Mouse (Mus musculus): Measurements from ENCODE around the gene Cngb1. TPM values are rescaled to one million over a fixed set of nuclear protein-coding genes. Genes with fewer than 3 reads are reported as not detected.
A peak's percentile ranks its signal among the peaks of the same experiment; 100 is the strongest.

The Cngb1 gene
- polyA plus RNA-seq, 1 experiment from 2014 or later: 0.29 TPM

- no peak overlapping the region for H3K4me2 ChIP-seq (ENCODE audit: low read depth, low read length)
- H3K4me1 ChIP-seq (ENCODE audit: insufficient read depth): no peaks in the 10 kb centered on the region
- no peak for DNase-seq
- no peaks in the 10 kb centered on the region for H3K36me3 ChIP-seq (replicated peaks; ENCODE audit: insufficient read depth, low read length)
- H3K27ac ChIP-seq (ENCODE audit: low read depth): no peak overlapping the region
- no peak for TF ChIP-seq EP300 (IDR thresholded peaks at IDR 0.05; ENCODE audit: low read depth)
- TF ChIP-seq CTCF (IDR thresholded peaks at IDR 0.05; ENCODE audit: low read depth): no peak
- no peak overlapping the region for H3K9ac ChIP-seq (replicated peaks)
- no peak overlapping the region for H3K4me3 ChIP-seq (ENCODE audit: low read depth, low read length)
- ATAC-seq: no peak
- no peaks in the 10 kb centered on the region for H3K27me3 ChIP-seq (ENCODE audit: insufficient read depth, low read length)
- WGBS (ENCODE audit: insufficient replicate concordance): 63% methylated on average over 10 of the region's 11 CpGs
- H3K9me3 ChIP-seq (ENCODE audit: low read length): no peaks in the 10 kb centered on the region
Measured at GRCm38 (mm10) chr8:95215709-95216360, 90.5 kb downstream of the Cngb1 start.

DNA sequence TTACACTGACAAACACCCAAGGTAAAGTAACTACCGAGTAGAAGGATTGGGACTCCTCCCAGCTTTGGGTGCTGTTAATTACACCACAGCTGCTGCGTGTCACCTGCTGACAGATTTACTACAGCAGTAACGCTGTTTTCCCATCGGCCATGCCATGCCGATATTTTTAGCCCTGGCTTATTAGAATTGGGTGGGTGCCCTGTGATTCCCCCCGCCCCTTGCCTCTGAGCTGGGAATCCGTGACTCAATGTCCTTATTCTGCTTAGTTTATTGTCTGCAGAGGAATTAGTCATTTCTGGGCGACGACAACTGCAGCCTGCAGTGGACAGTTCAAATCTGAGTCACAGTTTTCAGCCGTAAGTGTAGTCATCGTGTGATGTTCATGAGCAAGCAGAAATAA, 96.5 kb downstream of the Cngb1 start:
- Histone ChIP-seq H3K27ac (ENCODE audit: low read depth) (no peak overlapping the region), H3K27me3 (ENCODE audit: insufficient read depth, low read length) (no peaks in the 10 kb centered on the region), H3K4me3 (ENCODE audit: low read depth, low read length) (no peak overlapping the region), H3K9me3 (ENCODE audit: low read length) (no peaks in the 10 kb centered on the region), H3K4me2 (ENCODE audit: low read depth, low read length) (no peak overlapping the region), H3K9ac (replicated peaks) (no peak overlapping the region), H3K4me1 (ENCODE audit: insufficient read depth) (no peaks in the 10 kb centered on the region), H3K36me3 (replicated peaks; ENCODE audit: insufficient read depth, low read length) (no peaks in the 10 kb centered on the region)
- WGBS (ENCODE audit: insufficient replicate concordance): 44% methylated on average over 11 of the region's 11 CpGs
- TF ChIP-seq CTCF (IDR thresholded peaks at IDR 0.05; ENCODE audit: low read depth) (no peak), EP300 (IDR thresholded peaks at IDR 0.05; ENCODE audit: low read depth) (no peak)
- ATAC-seq (no peak), DNase-seq (no peak)

DNA sequence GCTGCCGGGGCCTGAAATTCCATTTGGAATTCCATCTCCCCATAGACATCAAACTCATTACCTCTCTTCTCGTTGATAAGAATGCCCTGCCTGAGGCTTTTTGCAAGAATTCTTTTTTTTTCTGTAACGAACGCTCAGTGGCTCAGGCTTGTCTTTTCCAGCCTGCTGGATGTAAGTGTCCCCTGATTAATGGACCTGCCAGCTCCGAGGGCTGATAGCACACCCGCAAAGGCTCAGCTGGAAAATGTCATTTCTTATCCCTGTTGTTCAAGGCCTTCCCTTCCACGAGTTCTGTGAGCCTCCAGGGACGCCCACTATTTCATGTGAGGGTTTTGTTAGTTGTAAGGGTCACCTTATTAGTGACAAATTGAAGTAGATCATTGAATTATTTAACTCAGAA, 100.4 kb downstream of the Cngb1 start:
- DNase-seq (no peak), ATAC-seq (no peak)
- no peak overlapping the region for H3K4me2 ChIP-seq (ENCODE audit: low read depth, low read length)
- H3K4me3 ChIP-seq (ENCODE audit: low read depth, low read length): no peak overlapping the region
- no peak overlapping the region for H3K9ac ChIP-seq (replicated peaks)
- no peaks in the 10 kb centered on the region for H3K36me3 ChIP-seq (replicated peaks; ENCODE audit: insufficient read depth, low read length)
- H3K27me3 ChIP-seq (ENCODE audit: insufficient read depth, low read length): no peaks in the 10 kb centered on the region
- 52% methylated on average over 8 of the region's 8 CpGs for WGBS (ENCODE audit: insufficient replicate concordance)
- H3K27ac ChIP-seq (ENCODE audit: low read depth): no peak overlapping the region
- no peaks in the 10 kb centered on the region for H3K9me3 ChIP-seq (ENCODE audit: low read length)
- H3K4me1 ChIP-seq (ENCODE audit: insufficient read depth): no peaks in the 10 kb centered on the region
- TF ChIP-seq EP300 (IDR thresholded peaks at IDR 0.05; ENCODE audit: low read depth) (no peak), CTCF (IDR thresholded peaks at IDR 0.05; ENCODE audit: low read depth) (no peak)

- Histone ChIP-seq H3K27ac (ENCODE audit: low read depth) (no peak overlapping the region), H3K36me3 (replicated peaks; ENCODE audit: insufficient read depth, low read length) (no peaks in the 10 kb centered on the region), H3K4me3 (ENCODE audit: low read depth, low read length) (no peak overlapping the region), H3K9ac (replicated peaks) (no peak overlapping the region), H3K9me3 (ENCODE audit: low read length) (no peaks in the 10 kb centered on the region), H3K4me1 (ENCODE audit: insufficient read depth) (no peaks in the 10 kb centered on the region), H3K4me2 (ENCODE audit: low read depth, low read length) (no peak overlapping the region), H3K27me3 (ENCODE audit: insufficient read depth, low read length) (no peaks in the 10 kb centered on the region)
- ATAC-seq (peak; percentile 56), DNase-seq (peak; percentile 76)
- WGBS (ENCODE audit: insufficient replicate concordance): 18% methylated on average over 10 of the region's 10 CpGs
- TF ChIP-seq CTCF (IDR thresholded peaks at IDR 0.05; ENCODE audit: low read depth) (peak; percentile 94), EP300 (IDR thresholded peaks at IDR 0.05; ENCODE audit: low read depth) (no peak)
Measured at GRCm38 (mm10) chr8:95204039-95204380, 102.4 kb downstream of the Cngb1 start.

DNA sequence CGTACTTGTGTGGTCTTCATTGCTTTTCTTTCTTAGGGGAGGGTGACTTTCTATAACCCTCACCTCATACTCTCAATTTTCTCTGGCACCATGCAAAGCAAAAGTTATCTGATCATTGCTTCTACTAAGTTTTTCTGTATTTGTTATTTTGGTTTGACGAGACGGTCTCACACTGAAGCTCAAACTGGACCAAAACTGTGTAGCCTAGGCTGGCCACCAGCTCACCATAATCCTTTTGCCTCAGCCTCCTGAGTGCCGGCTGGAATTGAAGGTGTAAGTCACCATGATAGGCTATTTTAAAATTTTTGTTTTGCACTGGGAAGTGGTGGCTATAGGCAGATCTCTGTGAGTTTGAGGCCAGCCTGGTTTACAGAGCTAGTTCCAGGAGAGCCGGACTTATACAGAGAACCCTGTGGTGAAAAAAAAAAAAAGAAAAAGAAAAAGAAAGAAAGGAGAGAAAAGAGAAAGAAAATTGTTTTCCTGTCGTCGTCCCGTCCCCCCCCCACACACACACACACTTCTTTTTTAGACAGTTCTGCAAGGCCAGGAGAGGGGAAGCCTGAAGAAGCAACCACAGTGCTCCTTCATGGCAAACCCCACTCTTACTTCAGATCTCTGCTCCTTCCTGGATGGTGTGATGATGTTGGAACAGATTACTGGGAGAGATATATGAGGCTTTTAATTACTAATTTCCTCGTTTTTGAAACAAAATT, 102.9 kb downstream of the Cngb1 start:
- H3K4me3 ChIP-seq (ENCODE audit: low read depth, low read length): no peak overlapping the region
- H3K36me3 ChIP-seq (replicated peaks; ENCODE audit: insufficient read depth, low read length): no peaks in the 10 kb centered on the region
- H3K4me1 ChIP-seq (ENCODE audit: insufficient read depth): no peaks in the 10 kb centered on the region
- WGBS (ENCODE audit: insufficient replicate concordance): 43% methylated on average over 9 of the region's 9 CpGs
- no peaks in the 10 kb centered on the region for H3K27me3 ChIP-seq (ENCODE audit: insufficient read depth, low read length)
- ATAC-seq (no peak), DNase-seq (no peak)
- H3K9me3 ChIP-seq (ENCODE audit: low read length): no peaks in the 10 kb centered on the region
- no peak overlapping the region for H3K9ac ChIP-seq (replicated peaks)
- no peak overlapping the region for H3K4me2 ChIP-seq (ENCODE audit: low read depth, low read length)
- no peak for TF ChIP-seq CTCF (IDR thresholded peaks at IDR 0.05; ENCODE audit: low read depth)
- H3K27ac ChIP-seq (ENCODE audit: low read depth): no peak overlapping the region

DNA sequence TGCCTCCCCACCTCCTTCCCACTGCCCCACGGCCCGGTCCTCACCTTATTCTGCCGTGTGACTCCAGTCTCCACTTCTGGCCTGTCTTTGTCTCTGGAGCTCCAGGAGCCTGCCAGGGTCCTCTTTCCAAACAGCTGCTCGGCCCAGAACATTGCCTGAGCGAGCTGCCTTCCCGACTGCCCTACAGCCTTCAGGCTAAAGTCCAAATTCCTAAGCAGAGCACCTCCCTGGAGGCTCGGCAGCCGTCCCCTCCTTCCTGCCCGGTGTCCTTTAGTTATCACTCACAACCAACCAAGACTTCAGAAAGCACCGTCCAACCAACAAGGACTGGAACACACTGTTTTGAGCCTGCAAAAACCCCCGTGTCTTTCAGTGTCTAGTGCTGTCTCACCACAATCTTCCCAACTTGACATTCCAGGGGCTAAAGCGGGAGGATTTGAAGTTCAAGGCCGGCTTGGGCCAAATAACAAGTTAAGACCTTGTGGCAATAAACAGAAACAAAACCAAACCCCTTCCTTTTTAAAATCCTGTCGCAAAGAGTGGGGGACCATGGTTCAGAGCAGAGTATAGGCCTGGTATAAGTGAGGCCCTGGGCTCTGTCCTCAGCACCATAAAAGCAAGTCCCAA, 103.6 kb downstream of the Cngb1 start, which contains the start of gene Kifc3:
TSS of gene Kifc3 (minus strand) at position 164 of the 627 bp plus-strand sequence.
- no peak for TF ChIP-seq EP300 (IDR thresholded peaks at IDR 0.05; ENCODE audit: low read depth)
- TF ChIP-seq CTCF (IDR thresholded peaks at IDR 0.05; ENCODE audit: low read depth): no peak
- no peak within 1 kb of the TSS for H3K27ac ChIP-seq (ENCODE audit: low read depth)
- H3K4me1 ChIP-seq (ENCODE audit: insufficient read depth): no peaks in the 10 kb centered on the region
- no peaks in the 10 kb centered on the region for H3K36me3 ChIP-seq (replicated peaks; ENCODE audit: insufficient read depth, low read length)
- H3K27me3 ChIP-seq (ENCODE audit: insufficient read depth, low read length): no peaks in the 10 kb centered on the region
- no peak within 1 kb of the TSS for H3K9ac ChIP-seq (replicated peaks)
- H3K4me3 ChIP-seq (ENCODE audit: low read depth, low read length): no peak within 1 kb of the TSS
- no peak for ATAC-seq
- 58% methylated on average over 14 of the region's 14 CpGs for WGBS (ENCODE audit: insufficient replicate concordance)
- H3K4me2 ChIP-seq (ENCODE audit: low read depth, low read length): no peak within 1 kb of the TSS
- no peak for DNase-seq
- no peaks in the 10 kb centered on the region for H3K9me3 ChIP-seq (ENCODE audit: low read length)

All from liver, postnatal 0 days (tissue).